Mouse (Mus musculus): ENCODE data around the gene Frmd7. TPM values are rescaled to one million over a fixed set of nuclear protein-coding genes. Genes with fewer than 3 reads are reported as not detected.

Gene Frmd7
- total and polyA plus RNA-seq, 3 experiments = not detected

DNA sequence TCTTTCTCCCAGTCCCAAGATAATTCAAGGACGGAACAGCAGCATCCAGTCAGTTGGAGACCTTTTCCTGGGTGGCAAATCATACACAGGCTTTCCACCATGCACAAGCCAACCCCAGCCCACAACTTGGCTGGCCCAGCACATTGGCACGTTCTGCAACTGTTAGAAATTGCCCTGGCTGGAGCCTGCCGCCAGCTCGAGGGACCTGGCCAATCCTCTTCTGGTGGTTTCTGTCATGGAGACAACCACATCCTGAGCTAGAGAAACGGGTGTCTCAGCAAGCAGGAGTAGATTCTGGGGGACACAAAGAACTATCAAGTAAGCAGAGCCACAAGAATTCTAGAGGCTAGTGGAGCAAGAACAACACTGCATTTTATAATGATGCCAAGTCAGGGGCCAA, 32.6 kb downstream of the Frmd7 start:
- Histone ChIP-seq H3K4me1 (ENCODE audit: control insufficient read depth in 1 of 2, insufficient read depth in 2 of 2) (no peaks in the 10 kb centered on the region), H3K4me2 (ENCODE audit: insufficient read depth, low read depth, poor library complexity, severe bottlenecking) (no peak overlapping the region), H3K36me3 (replicated peaks in 1 of 2; ENCODE audit: control insufficient read depth in 1 of 2, insufficient read depth in 1 of 2, low read length in 1 of 2) (no peaks in the 10 kb centered on the region), H3K27ac (ENCODE audit: insufficient read depth, low read depth) (no peak overlapping the region), H3K9me3 (replicated peaks; ENCODE audit: low read length) (no peaks in the 10 kb centered on the region), H3K4me3 (replicated peaks in 1 of 3; ENCODE audit: low read depth in 2 of 3, low read length in 2 of 3, poor library complexity in 1 of 3) (no peak overlapping the region), H3K9ac (ENCODE audit: insufficient read depth, low read depth) (no peak overlapping the region), H3K79me2 (replicated peaks; ENCODE audit: control insufficient read depth, extremely low read depth, insufficient read depth, poor library complexity, severe bottlenecking) (no peaks in the 10 kb centered on the region), H3K27me3 (replicated peaks) (no peaks in the 10 kb centered on the region)
- TF ChIP-seq BHLHE40 (IDR thresholded peaks at IDR 0.05; ENCODE audit: low read depth, low read length) = no peak
- no peak for TF ChIP-seq E2F4 (IDR thresholded peaks at IDR 0.05; ENCODE audit: insufficient replicate concordance, low read depth, low read length)
- TF ChIP-seq ELF1 (IDR thresholded peaks at IDR 0.05; ENCODE audit: low read depth, low read length) = no peak
- no peak for TF ChIP-seq ZKSCAN1 (IDR thresholded peaks at IDR 0.05; ENCODE audit: borderline replicate concordance, low read depth, low read length)
- no peak for TF ChIP-seq ZC3H11A (IDR thresholded peaks at IDR 0.05; ENCODE audit: low read depth, low read length)
- DNase-seq (ENCODE audit: extremely low read depth) = no peak
- in situ Hi-C loops (cut with MboI; ENCODE audit: low pct_ligation_motif_present, low pct_unique_long_range_greater_than_20kb, low sequenced_read_pairs) (no loop called here), dilution Hi-C loops (cut with MboI; ENCODE audit: extremely low pct_ligation_motif_present, extremely low pct_unique_long_range_greater_than_20kb, low sequenced_read_pairs) (no loop called here)

DNA sequence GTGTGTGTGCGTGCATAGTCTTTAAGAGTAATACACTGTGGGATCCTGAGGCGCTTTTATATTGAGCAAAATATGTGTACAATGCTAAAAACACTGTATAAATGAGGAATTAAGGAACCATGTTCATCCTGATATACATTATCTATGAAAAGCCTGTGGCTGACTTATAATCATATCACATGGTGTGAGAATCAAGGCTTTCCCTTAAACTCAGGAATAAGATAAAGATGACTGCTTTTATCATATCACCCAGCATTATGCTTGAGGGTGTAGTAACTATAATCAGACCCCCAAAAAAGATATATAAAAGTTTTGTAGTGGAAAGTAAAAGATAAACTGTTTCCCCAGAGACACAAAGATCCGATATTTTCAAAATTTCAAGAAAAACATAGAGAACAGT, 39.0 kb downstream of the Frmd7 start:
- H3K4me3 ChIP-seq (replicated peaks in 1 of 3; ENCODE audit: low read depth in 2 of 3, low read length in 2 of 3, poor library complexity in 1 of 3) = no peak overlapping the region
- H3K4me2 ChIP-seq (ENCODE audit: insufficient read depth, low read depth, poor library complexity, severe bottlenecking) = no peak overlapping the region
- no peak for TF ChIP-seq SMC3 (IDR thresholded peaks at IDR 0.05; ENCODE audit: low read depth, low read length)
- TF ChIP-seq E2F4 (IDR thresholded peaks at IDR 0.05; ENCODE audit: insufficient replicate concordance, low read depth, low read length) = no peak
- no peak for TF ChIP-seq EP300 (IDR thresholded peaks at IDR 0.05; ENCODE audit: low read length)
- no peak for TF ChIP-seq NELFE (IDR thresholded peaks at IDR 0.05; ENCODE audit: low read depth, low read length)
- no peak for TF ChIP-seq ETS1 (conservative IDR thresholded peaks at IDR 0.05; ENCODE audit: low read depth, low read length)
- no peak for TF ChIP-seq BHLHE40 (IDR thresholded peaks at IDR 0.05; ENCODE audit: low read depth, low read length)
- no peak for TF ChIP-seq ZMIZ1 (IDR thresholded peaks at IDR 0.05; ENCODE audit: low read depth, low read length)
- TF ChIP-seq MAFK (IDR thresholded peaks at IDR 0.05; ENCODE audit: insufficient replicate concordance, low read length) = no peak
- no peak for TF ChIP-seq SIN3A (IDR thresholded peaks at IDR 0.05; ENCODE audit: low read length)
- TF ChIP-seq TCF12 (IDR thresholded peaks at IDR 0.05; ENCODE audit: low read depth, low read length) = no peak
- TF ChIP-seq USF2 (conservative IDR thresholded peaks at IDR 0.05; ENCODE audit: low read depth, low read length) = no peak
- TF ChIP-seq NRF1 (IDR thresholded peaks at IDR 0.05; ENCODE audit: low read depth, low read length) = no peak
- TF ChIP-seq GABPA (IDR thresholded peaks at IDR 0.05; ENCODE audit: insufficient replicate concordance, low read depth, low read length) = no peak
- no peak for TF ChIP-seq KAT2A (IDR thresholded peaks at IDR 0.05; ENCODE audit: insufficient replicate concordance, low read length)
- TF ChIP-seq RCOR1 (conservative IDR thresholded peaks at IDR 0.05; ENCODE audit: low read depth, low read length) = no peak
- TF ChIP-seq POLR2AphosphoS2 (IDR thresholded peaks at IDR 0.05; ENCODE audit: low read depth, low read length) = no peak
- no peak for TF ChIP-seq ZC3H11A (IDR thresholded peaks at IDR 0.05; ENCODE audit: low read depth, low read length)
- no peak for TF ChIP-seq MEF2A (IDR thresholded peaks at IDR 0.05; ENCODE audit: borderline replicate concordance, low read depth, low read length)
- no peaks in the 10 kb centered on the region for H3K36me3 ChIP-seq (replicated peaks in 1 of 2; ENCODE audit: control insufficient read depth in 1 of 2, insufficient read depth in 1 of 2, low read length in 1 of 2)
- H3K4me1 ChIP-seq (ENCODE audit: control insufficient read depth in 1 of 2, insufficient read depth in 2 of 2) = no peaks in the 10 kb centered on the region
- H3K27ac ChIP-seq (ENCODE audit: insufficient read depth, low read depth) = no peak overlapping the region
- H3K79me2 ChIP-seq (replicated peaks; ENCODE audit: control insufficient read depth, extremely low read depth, insufficient read depth, poor library complexity, severe bottlenecking) = no peaks in the 10 kb centered on the region
- in situ Hi-C loops (cut with MboI; ENCODE audit: low pct_ligation_motif_present, low pct_unique_long_range_greater_than_20kb, low sequenced_read_pairs) (no loop called here), dilution Hi-C loops (cut with MboI; ENCODE audit: extremely low pct_ligation_motif_present, extremely low pct_unique_long_range_greater_than_20kb, low sequenced_read_pairs) (no loop called here)
- no peak overlapping the region for H3K9ac ChIP-seq (ENCODE audit: insufficient read depth, low read depth)
- no peak for DNase-seq (ENCODE audit: extremely low read depth)
- no peaks in the 10 kb centered on the region for H3K9me3 ChIP-seq (replicated peaks; ENCODE audit: low read length)
- H3K27me3 ChIP-seq (replicated peaks) = no peaks in the 10 kb centered on the region
